Mouse (Mus musculus): ENCODE results near the gene Adpgk.

The Adpgk gene

GRCm38 (mm10) chr9:59290957-59291687 lies at the start of gene Adpgk:
TSS of gene Adpgk (plus strand) at chr9:59291558.
- DNase-seq (ENCODE audit: low spot score in 2 of 2) = peak; percentile 98

GRCm38 (mm10) chr9:59245181-59245580 lies 46.2 kb upstream of the Adpgk start:
- DNase-seq (ENCODE audit: low spot score in 2 of 2) = no peak

- no peak for DNase-seq (ENCODE audit: low spot score in 2 of 2)
These were observed 44.8 kb upstream of the Adpgk start for GRCm38 (mm10) chr9:59246456-59247029.

- no peak for DNase-seq (ENCODE audit: low spot score in 2 of 2)
These were observed 42.0 kb upstream of the Adpgk start for GRCm38 (mm10) chr9:59249359-59249758.

GRCm38 (mm10) chr9:59250272-59250671 lies 41.1 kb upstream of the Adpgk start:
- DNase-seq (ENCODE audit: low spot score in 2 of 2) = no peak

GRCm38 (mm10) chr9:59254716-59255421 lies 36.5 kb upstream of the Adpgk start:
- no peak for DNase-seq (ENCODE audit: low spot score in 2 of 2)

- no peak for DNase-seq (ENCODE audit: low spot score in 2 of 2)
These were observed 31.4 kb upstream of the Adpgk start for GRCm38 (mm10) chr9:59259806-59260454.

- DNase-seq (ENCODE audit: low spot score in 2 of 2) = no peak
These were observed 25.0 kb upstream of the Adpgk start for GRCm38 (mm10) chr9:59266332-59266731.

GRCm38 (mm10) chr9:59269728-59270127 lies 21.6 kb upstream of the Adpgk start:
- DNase-seq (ENCODE audit: low spot score in 2 of 2) = no peak

- no peak for DNase-seq (ENCODE audit: low spot score in 2 of 2)
These were observed 20.3 kb upstream of the Adpgk start for GRCm38 (mm10) chr9:59271081-59271480.

- no peak for DNase-seq (ENCODE audit: low spot score in 2 of 2)
These were observed 19.6 kb upstream of the Adpgk start for GRCm38 (mm10) chr9:59271711-59272110.

GRCm38 (mm10) chr9:59273199-59273598 lies 18.2 kb upstream of the Adpgk start:
- DNase-seq (ENCODE audit: low spot score in 2 of 2) = no peak

GRCm38 (mm10) chr9:59274846-59275455 lies 16.4 kb upstream of the Adpgk start:
- DNase-seq (ENCODE audit: low spot score in 2 of 2) = no peak

- no peak for DNase-seq (ENCODE audit: low spot score in 2 of 2)
These were observed 13.2 kb upstream of the Adpgk start for GRCm38 (mm10) chr9:59278199-59278598.

GRCm38 (mm10) chr9:59278694-59279093 lies 12.7 kb upstream of the Adpgk start:
- DNase-seq (ENCODE audit: low spot score in 2 of 2) = no peak

GRCm38 (mm10) chr9:59280888-59281287 lies 10.5 kb upstream of the Adpgk start:
- DNase-seq (ENCODE audit: low spot score in 2 of 2) = no peak

GRCm38 (mm10) chr9:59281871-59282682 lies 9.3 kb upstream of the Adpgk start:
- peak; percentile 37 to 58 for DNase-seq (ENCODE audit: low spot score in 2 of 2)

GRCm38 (mm10) chr9:59282683-59282986 lies 8.7 kb upstream of the Adpgk start:
- no peak for DNase-seq (ENCODE audit: low spot score in 2 of 2)

- no peak for DNase-seq (ENCODE audit: low spot score in 2 of 2)
These were observed 5.7 kb upstream of the Adpgk start for GRCm38 (mm10) chr9:59285614-59286013.

- no peak for DNase-seq (ENCODE audit: low spot score in 2 of 2)
These were observed 3.3 kb upstream of the Adpgk start for GRCm38 (mm10) chr9:59288058-59288457.

GRCm38 (mm10) chr9:59288685-59289410 lies 2.5 kb upstream of the Adpgk start:
- no peak for DNase-seq (ENCODE audit: low spot score in 2 of 2)
